9 mouse cellular contexts compared by ENCODE assay signal in the genomic region with DNA sequence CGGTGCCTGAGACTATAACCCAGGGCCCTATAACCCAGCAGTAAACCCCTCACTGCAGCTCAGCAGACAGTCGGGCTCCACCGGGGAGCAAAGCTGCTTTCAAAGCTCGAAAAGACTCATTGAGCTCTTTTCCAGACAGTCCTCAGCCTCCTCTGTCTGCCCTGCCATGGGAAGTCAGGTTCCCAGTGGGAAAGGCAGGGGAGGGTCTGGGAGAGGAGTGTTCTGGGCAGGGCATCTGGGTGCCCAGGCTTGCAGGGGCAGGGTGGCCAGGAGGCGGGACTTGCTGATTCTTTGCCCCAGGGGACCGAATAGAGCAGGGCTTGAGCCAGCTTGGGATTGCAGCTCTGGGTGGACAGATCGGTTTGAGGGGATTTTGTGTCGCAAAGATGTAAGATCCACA. TPM values are rescaled to one million over a fixed set of nuclear protein-coding genes. Genes with fewer than 3 reads are reported as not detected.
DNase-seq lines count a peak whose midpoint lies in the region; ATAC-seq and TF ChIP-seq lines count a peak whose summit lies in the region.
"Had no signal": no experiment of that assay in that cellular context is flagged by ENCODE, and none has a peak within 500 bp of the region (broad histone marks: within the 10 kb centered on the region; RNA-seq: fewer than 3 reads in every experiment).

No protein-coding gene starts in this region.

- H3K36me3 ChIP-seq in kidney, embryonic 14.5 days (ENCODE audit: control insufficient read depth, insufficient read depth, low read length): no peaks in the 10 kb centered on the region
- no peaks in the 10 kb centered on the region for H3K36me3 ChIP-seq in embryonic facial prominence, embryonic 11.5 days (replicated peaks; ENCODE audit: control insufficient read depth, insufficient read depth, low read depth, low read length)
- H3K36me3 ChIP-seq in limb, embryonic 14.5 days (ENCODE audit: control insufficient read depth, insufficient read depth, low read length): peaks cover 3% of the 10 kb centered on the region

- H3K9ac ChIP-seq in kidney, embryonic 14.5 days (ENCODE audit: low read depth, low read length): peak overlapping the region; percentile 5; the same call in 1 of the 2 replicates
- H3K9ac ChIP-seq in embryonic facial prominence, embryonic 11.5 days (replicated peaks; ENCODE audit: low read length): 0 out of 2 replicates have a peak overlapping the region, but pooled peaks have one; percentile 26
- peak overlapping the region; percentile 21; the same call in 1 of the 2 replicates for H3K9ac ChIP-seq in limb, embryonic 14.5 days (ENCODE audit: low read depth, low read length, severe bottlenecking)

- DNase-seq in cerebellum, postnatal 10 days: peak; percentile 26 to 47
- no peak for DNase-seq in kidney, postnatal 36 days
- DNase-seq in embryonic facial prominence, embryonic 11.5 days (ENCODE audit: low spot score): no peak
- DNase-seq in limb, embryonic 14.5 days (ENCODE audit: low spot score): no peak
- DNase-seq in layer of hippocampus, adult 9-10 months (ENCODE audit: low spot score): no peak
- no peak for DNase-seq in thymus, postnatal 14 days
- DNase-seq: cerebellum, adult 8-10 months had no signal

- H3K4me3 ChIP-seq in kidney, embryonic 14.5 days (ENCODE audit: low read length): no peak overlapping the region
- H3K4me3 ChIP-seq in embryonic facial prominence, embryonic 11.5 days (ENCODE audit: low read depth, low read length): no peak overlapping the region
- H3K4me3 ChIP-seq in limb, embryonic 14.5 days (replicated peaks; ENCODE audit: low read length): no peak overlapping the region

- H3K4me2 ChIP-seq in kidney, embryonic 14.5 days (replicated peaks; ENCODE audit: low read depth, low read length): no peak overlapping the region
- H3K4me2 ChIP-seq in embryonic facial prominence, embryonic 11.5 days (ENCODE audit: low read depth, low read length): no peak overlapping the region
- H3K4me2 ChIP-seq in limb, embryonic 14.5 days (replicated peaks; ENCODE audit: low read depth, low read length, severe bottlenecking): 0 out of 2 replicates have a peak overlapping the region, but pooled peaks have one; percentile 1

- H3K27ac ChIP-seq in kidney, embryonic 14.5 days (ENCODE audit: low read depth, low read length): no peak overlapping the region
- H3K27ac ChIP-seq in embryonic facial prominence, embryonic 11.5 days (replicated peaks; ENCODE audit: low read depth, low read length): no peak overlapping the region; the same call in 1 of the 2 replicates
- H3K27ac ChIP-seq in limb, embryonic 14.5 days (replicated peaks; ENCODE audit: low read depth, low read length): peak overlapping the region; percentile 68

- 0 out of 2 replicates have a peak, but pooled peaks cover 4% of the 10 kb centered on the region for H3K27me3 ChIP-seq in kidney, embryonic 14.5 days (ENCODE audit: control insufficient read depth, insufficient read depth, low read length)
- no peaks in the 10 kb centered on the region for H3K27me3 ChIP-seq in embryonic facial prominence, embryonic 11.5 days (ENCODE audit: control insufficient read depth, insufficient read depth, low read length)
- H3K27me3 ChIP-seq in limb, embryonic 14.5 days (ENCODE audit: control insufficient read depth, insufficient read depth, low read length): 0 out of 2 replicates have a peak, but pooled peaks cover 4% of the 10 kb centered on the region

- WGBS in kidney, embryonic 14.5 days: 27% methylated on average over 8 of the region's 8 CpGs
- 22% methylated on average over 8 of the region's 8 CpGs for WGBS in embryonic facial prominence, embryonic 11.5 days
- WGBS in limb, embryonic 14.5 days: 19% methylated on average over 8 of the region's 8 CpGs

- no peak for ATAC-seq in cerebellum, adult (ENCODE audit: insufficient number of reproducible peaks, low FRiP score, low TSS enrichment)
- no peak for ATAC-seq in kidney, embryonic 14.5 days (ENCODE audit: low FRiP score, low TSS enrichment)
- no peak for ATAC-seq in embryonic facial prominence, embryonic 11.5 days (replicated peaks; ENCODE audit: insufficient number of reproducible peaks, low FRiP score, low TSS enrichment, low read depth)
- ATAC-seq in limb, embryonic 14.5 days (ENCODE audit: low FRiP score, low read depth): no peak; the same call in 1 of the 2 replicates

- H3K9me3 ChIP-seq in kidney, embryonic 14.5 days (ENCODE audit: control insufficient read depth, low read length): no peaks in the 10 kb centered on the region
- no peaks in the 10 kb centered on the region for H3K9me3 ChIP-seq in embryonic facial prominence, embryonic 11.5 days (replicated peaks; ENCODE audit: control insufficient read depth, low read length)
- H3K9me3 ChIP-seq in limb, embryonic 14.5 days (ENCODE audit: control insufficient read depth, low read length): no peaks in the 10 kb centered on the region

- no peak for TF ChIP-seq POLR2A in limb, embryonic 14.5 days (IDR thresholded peaks at IDR 0.05; ENCODE audit: borderline replicate concordance, extremely low read depth, insufficient read depth, insufficient read length)

- peaks cover 13% of the 10 kb centered on the region for H3K4me1 ChIP-seq in kidney, embryonic 14.5 days (ENCODE audit: control insufficient read depth, insufficient read depth, low read length)
- H3K4me1 ChIP-seq in embryonic facial prominence, embryonic 11.5 days (ENCODE audit: control insufficient read depth, insufficient read depth, low read length): peaks cover 5% of the 10 kb centered on the region; the same call in 1 of the 2 replicates
- peaks cover 66% of the 10 kb centered on the region for H3K4me1 ChIP-seq in limb, embryonic 14.5 days (ENCODE audit: control insufficient read depth, insufficient read depth, low read length)

RNA-seq across cellular contexts. Expression of a gene that starts 52.6 kb away (rescaled TPM):
- 0.34 and 0.73 TPM in 2 replicates for polyA plus RNA-seq in kidney, embryonic 14.5 days (2014; fragmentation: Nextera tagmentation; extraction: Ambion mirVana)
- polyA plus RNA-seq in embryonic facial prominence, embryonic 11.5 days (2014; fragmentation: Nextera tagmentation; extraction: Ambion mirVana): 0.32 and 0.76 TPM in 2 replicates
- polyA plus RNA-seq in limb, embryonic 14.5 days (2012; rRNA removed): 1.3 and 1.7 TPM in 2 replicates
- polyA plus RNA-seq in limb, embryonic 14.5 days (2014; fragmentation: Nextera tagmentation; extraction: Ambion mirVana): 0.18 and 0.58 TPM in 2 replicates

RNA-seq across cellular contexts. Expression of a gene that starts 58.3 kb away (rescaled TPM):
- polyA plus RNA-seq in kidney, embryonic 14.5 days (2014; fragmentation: Nextera tagmentation; extraction: Ambion mirVana): 5.2 and 9.6 TPM in 2 replicates
- 9.6 and 9.9 TPM in 2 replicates for polyA plus RNA-seq in embryonic facial prominence, embryonic 11.5 days (2014; fragmentation: Nextera tagmentation; extraction: Ambion mirVana)
- polyA plus RNA-seq in limb, embryonic 14.5 days (2012; rRNA removed): 22.9 and 24.8 TPM in 2 replicates
- 23.7 and 24.2 TPM in 2 replicates for polyA plus RNA-seq in limb, embryonic 14.5 days (2014; fragmentation: Nextera tagmentation; extraction: Ambion mirVana)

Comparison
In these comparisons a context has a peak if more than half of its experiments do, and no peak if none do; other contexts are left out.
1. DNase-seq: peak in cerebellum, postnatal 10 days (2 of 2); none in kidney, postnatal 36 days (0 of 2), embryonic facial prominence, embryonic 11.5 days (single experiment), limb, embryonic 14.5 days (single experiment), layer of hippocampus, adult 9-10 months (single experiment) and thymus, postnatal 14 days (single experiment).
2. Peak in every context shown above with its lines, with median percentiles within 50 percentile points of each other: H3K9ac ChIP-seq.